Mouse (Mus musculus) MEL (cell line): ENCODE results near the gene Slc19a1. TPM values are rescaled to one million over a fixed set of nuclear protein-coding genes. Genes with fewer than 3 reads are reported as not detected.
A peak's percentile ranks its signal among the peaks of the same experiment; 100 is the strongest.

ENCODE experiments used
- DNase-seq: peaks from one replicate; pipeline ENCODE4 v3.0.0; 2011; ENCODE audit warnings: low read depth, low spot score
- H3K27ac ChIP-seq: 2 replicates; pipeline ENCODE4 v1.5.1; 2012; ENCODE audit warnings: low read depth, mild to moderate bottlenecking, control low read depth, low read length, moderate library complexity; ENCODE audit not compliant: control insufficient read depth
- H3K27me3 ChIP-seq, 2 experiments: fragments of 150-350 bp in 1 of 2; sonication (generic) in 1 of 2; 2 replicates each; pipeline ENCODE4 v1.6.1; 2012; ENCODE audit warnings: low read length in 2 of 2, mild to moderate bottlenecking in 2 of 2, improper control_type of control experiment in 1 of 2, moderate library complexity in 1 of 2; ENCODE audit not compliant: insufficient read depth in 2 of 2, control insufficient read depth in 1 of 2
- H3K36me3 ChIP-seq, 2 experiments: 2 replicates each; pipeline ENCODE4 v1.6.1; 2012 to 2014; ENCODE audit warnings: low read length in 2 of 2, improper control_type of control experiment in 1 of 2, inconsistent platforms in 1 of 2, mild to moderate bottlenecking in 1 of 2; ENCODE audit not compliant: insufficient read depth in 2 of 2, control insufficient read depth in 1 of 2
- H3K4me1 ChIP-seq, 2 experiments: fragments of 150-350 bp in 1 of 2; sonication (generic) in 1 of 2; 2 replicates each; pipeline ENCODE4 v1.6.1; 2012; ENCODE audit warnings: low read length in 2 of 2, improper control_type of control experiment in 1 of 2, mild to moderate bottlenecking in 1 of 2; ENCODE audit not compliant: insufficient read depth in 2 of 2, control insufficient read depth in 1 of 2
- H3K4me3 ChIP-seq, 2 experiments: fragments of 150-350 bp in 1 of 2; sonication (generic) in 1 of 2; 2 replicates each; pipeline ENCODE4 v1.5.1; 2012; ENCODE audit warnings: low read depth in 2 of 2, low read length in 2 of 2, mild to moderate bottlenecking in 2 of 2, moderate library complexity in 2 of 2, control low read depth in 1 of 2, improper control_type of control experiment in 1 of 2; ENCODE audit not compliant: control insufficient read depth in 1 of 2, insufficient read depth in 1 of 2
- H3K79me2 ChIP-seq: 2 replicates; pipeline ENCODE4 v1.6.1; 2012; ENCODE audit warnings: mild to moderate bottlenecking, low read length, moderate library complexity; ENCODE audit not compliant: control insufficient read depth, poor library complexity, insufficient read depth
- H3K9ac ChIP-seq: 2 replicates; pipeline ENCODE4 v1.6.1; 2012; ENCODE audit warnings: low read depth, mild to moderate bottlenecking, control low read depth, low read length, moderate library complexity; ENCODE audit not compliant: control insufficient read depth, poor library complexity, severe bottlenecking
- H3K9me3 ChIP-seq: fragments of 150-350 bp; sonication (generic); replicated peaks from 2 replicates; pipeline ENCODE4 v1.6.1; 2012; ENCODE audit warnings: mild to moderate bottlenecking, low read length, improper control_type of control experiment, moderate library complexity; ENCODE audit not compliant: insufficient read depth
- BHLHE40 ChIP-seq: IDR thresholded peaks from 2 replicates; pipeline ENCODE4 v1.6.1; 2012; ENCODE audit warnings: low read depth, mild to moderate bottlenecking, inconsistent platforms, low read length, improper control_type of control experiment, borderline replicate concordance
- CHD2 ChIP-seq: IDR thresholded peaks from 2 replicates; pipeline ENCODE4 v1.6.1; 2011; ENCODE audit warnings: low read length, improper control_type of control experiment
- EP300 ChIP-seq, 2 experiments: IDR thresholded peaks; 2 replicates each; pipeline ENCODE4 v1.6.1; 2011; ENCODE audit warnings: improper control_type of control experiment in 2 of 2, low read length in 2 of 2, low read depth in 1 of 2, mild to moderate bottlenecking in 1 of 2
- ETS1 ChIP-seq: IDR thresholded peaks from 2 replicates; pipeline ENCODE4 v1.6.1; 2012; ENCODE audit warnings: low read depth, mild to moderate bottlenecking, inconsistent platforms, low read length, improper control_type of control experiment, moderate library complexity
- GATA1 ChIP-seq: IDR thresholded peaks from 2 replicates; pipeline ENCODE4 v1.6.1; 2011; ENCODE audit warnings: low read depth, low read length, improper control_type of control experiment
- HCFC1 ChIP-seq: IDR thresholded peaks from 2 replicates; pipeline ENCODE4 v1.6.1; 2012; ENCODE audit warnings: low read depth, mild to moderate bottlenecking, inconsistent platforms, low read length, improper control_type of control experiment, moderate library complexity
- JUND ChIP-seq: IDR thresholded peaks from 2 replicates; pipeline ENCODE4 v1.6.1; 2011; ENCODE audit warnings: low read depth, mild to moderate bottlenecking, improper control_type of control experiment, low read length
- KAT2A ChIP-seq: conservative IDR thresholded peaks from 2 replicates; pipeline ENCODE4 v1.6.1; 2012; ENCODE audit warnings: low read depth, low read length, improper control_type of control experiment, inconsistent platforms
- MAZ ChIP-seq: IDR thresholded peaks from 2 replicates; pipeline ENCODE4 v1.6.1; 2012; ENCODE audit warnings: low read depth, mild to moderate bottlenecking, inconsistent platforms, low read length, improper control_type of control experiment
- MXI1 ChIP-seq: IDR thresholded peaks from 2 replicates; pipeline ENCODE4 v1.6.1; 2011; ENCODE audit warnings: mild to moderate bottlenecking, low read depth, low read length, improper control_type of control experiment
- MYB ChIP-seq: IDR thresholded peaks from 2 replicates; pipeline ENCODE4 v1.6.1; 2011; ENCODE audit warnings: mild to moderate bottlenecking, low read depth, low read length, improper control_type of control experiment
- NRF1 ChIP-seq: IDR thresholded peaks from 2 replicates; pipeline ENCODE4 v1.6.1; 2014; ENCODE audit warnings: low read depth, mild to moderate bottlenecking, inconsistent platforms, low read length, improper control_type of control experiment, moderate library complexity; ENCODE audit not compliant: poor library complexity, insufficient read depth, severe bottlenecking
- POLR2A ChIP-seq, 2 experiments: IDR thresholded peaks; 2 replicates each; pipeline ENCODE4 v1.6.1; 2011 to 2012; ENCODE audit warnings: low read length in 2 of 2, mild to moderate bottlenecking in 2 of 2, control low read depth in 1 of 2, improper control_type of control experiment in 1 of 2, low read depth in 1 of 2, moderate library complexity in 1 of 2; ENCODE audit not compliant: control insufficient read depth in 1 of 2, insufficient read depth in 1 of 2, poor library complexity in 1 of 2
- RAD21 ChIP-seq: IDR thresholded peaks from 2 replicates; pipeline ENCODE4 v1.6.1; 2011; ENCODE audit warnings: mild to moderate bottlenecking, low read depth, low read length, improper control_type of control experiment
- SIN3A ChIP-seq: IDR thresholded peaks from 2 replicates; pipeline ENCODE4 v1.6.1; 2012; ENCODE audit warnings: low read length, improper control_type of control experiment, inconsistent platforms
- TCF12 ChIP-seq: IDR thresholded peaks from 2 replicates; pipeline ENCODE4 v1.6.1; 2014; ENCODE audit warnings: low read depth, mild to moderate bottlenecking, inconsistent platforms, low read length, improper control_type of control experiment, moderate library complexity
- UBTF ChIP-seq: IDR thresholded peaks from 2 replicates; pipeline ENCODE4 v1.6.1; 2012; ENCODE audit warnings: low read depth, mild to moderate bottlenecking, inconsistent platforms, low read length, improper control_type of control experiment, moderate library complexity, borderline replicate concordance; ENCODE audit not compliant: insufficient read depth
- USF1 ChIP-seq: IDR thresholded peaks from 2 replicates; pipeline ENCODE4 v1.6.1; 2014; ENCODE audit warnings: low read depth, mild to moderate bottlenecking, inconsistent platforms, low read length, improper control_type of control experiment, moderate library complexity
- ZKSCAN1 ChIP-seq: IDR thresholded peaks from 2 replicates; pipeline ENCODE4 v1.6.1; 2012; ENCODE audit warnings: low read depth, mild to moderate bottlenecking, inconsistent platforms, low read length, improper control_type of control experiment, moderate library complexity
- ZMIZ1 ChIP-seq: IDR thresholded peaks from 2 replicates; pipeline ENCODE4 v1.6.1; 2012; ENCODE audit warnings: low read depth, mild to moderate bottlenecking, inconsistent platforms, low read length, improper control_type of control experiment, moderate library complexity
- polyA plus RNA-seq, 2 experiments: library from polyadenylated mRNA; stranded (reverse) in 1 of 2; unstranded in 1 of 2; fragments of >175 nt in 1 of 2; fragments of >200 nt in 1 of 2; gene quantifications; 2 replicates each; pipeline versions ENCODE4 v1.2.1 to v1.2.4; 2012; ENCODE audit warnings: low replicate concordance in 2 of 2, low read depth in 1 of 2; ENCODE audit not compliant: insufficient read length in 2 of 2, insufficient read depth in 1 of 2, missing spikeins in 1 of 2
- total RNA-seq: library from RNA; depleted of rRNA; stranded (reverse); fragments of 300-350 nt; gene quantifications from 2 replicates; pipeline ENCODE4 v1.2.3, GENCODE M21; 2012

Gene Slc19a1
- total and polyA plus RNA-seq, 3 experiments = 65.3 to 86.4 TPM; not detected in 1

DNA sequence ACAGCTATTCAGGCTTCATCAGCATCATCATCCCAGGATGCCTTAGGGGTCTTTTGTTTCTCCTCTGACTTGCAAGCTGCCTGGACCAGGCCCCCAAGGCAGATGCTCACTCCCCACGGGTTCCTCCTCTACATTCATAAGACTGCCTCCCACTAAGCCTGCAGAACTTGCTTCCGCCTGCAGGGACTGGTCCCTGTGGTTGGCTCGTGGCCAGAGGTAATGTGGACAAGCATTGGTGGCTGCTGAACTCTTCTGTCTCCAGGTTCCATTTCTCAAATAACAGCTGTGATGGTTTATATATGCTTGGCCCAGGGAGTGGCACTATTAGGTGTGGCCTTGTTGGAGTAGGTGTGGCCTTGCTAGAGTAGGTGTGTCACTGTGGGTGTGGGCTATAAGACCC, 29.4 kb downstream of the Slc19a1 start:
- H3K4me3 ChIP-seq = no peak overlapping the region
- no peaks in the 10 kb centered on the region for H3K79me2 ChIP-seq
- no peak for DNase-seq
- H3K9ac ChIP-seq = no peak overlapping the region
- H3K4me1 ChIP-seq = peaks cover 4 to 12% of the 10 kb centered on the region in 2 experiments
- no peak for TF ChIP-seq ZMIZ1
- TF ChIP-seq MYB = no peak
- no peak for TF ChIP-seq TCF12
- TF ChIP-seq UBTF = no peak
- no peak for TF ChIP-seq ZKSCAN1
- peaks cover 0 to 9% of the 10 kb centered on the region in 2 experiments; a peak in 2 of 4 replicates for H3K36me3 ChIP-seq
- no peaks in the 10 kb centered on the region for H3K9me3 ChIP-seq
- H3K27me3 ChIP-seq = no peaks in the 10 kb centered on the region
- no peak overlapping the region for H3K27ac ChIP-seq

DNA sequence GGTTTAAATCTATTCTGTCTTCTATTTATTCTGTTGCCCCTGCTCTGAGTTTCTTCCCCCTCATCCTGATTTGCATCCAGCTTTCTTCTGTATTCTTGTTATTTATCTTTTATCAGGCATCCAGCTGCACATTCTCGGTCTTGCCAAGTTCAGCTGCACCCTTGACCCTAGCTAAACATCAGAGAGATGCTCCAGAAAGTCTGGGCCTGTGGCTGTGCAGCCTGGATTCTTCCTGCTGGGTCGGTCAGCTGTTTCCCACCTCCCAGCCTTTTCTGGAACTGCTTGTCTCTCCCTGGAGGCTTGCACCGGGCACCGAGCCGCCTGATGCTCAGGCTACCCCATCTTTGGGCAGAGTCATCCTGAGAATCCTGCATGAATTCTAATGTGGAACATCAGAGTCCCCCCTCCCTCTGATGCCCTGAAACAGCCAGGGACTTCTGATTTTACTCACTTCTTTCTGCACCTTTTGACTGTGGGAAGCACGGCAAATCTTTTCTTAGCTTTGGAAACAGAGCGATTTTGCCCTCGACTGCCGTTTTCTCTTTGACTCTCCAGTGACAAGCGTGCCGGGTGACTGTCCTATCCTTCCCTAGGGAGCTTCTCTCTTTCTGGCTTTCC, 30.5 kb downstream of the Slc19a1 start:
- no peak overlapping the region for H3K9ac ChIP-seq
- H3K9me3 ChIP-seq = no peaks in the 10 kb centered on the region
- no peak for DNase-seq
- no peaks in the 10 kb centered on the region for H3K79me2 ChIP-seq
- peaks cover 0 to 9% of the 10 kb centered on the region in 2 experiments; a peak in 2 of 4 replicates for H3K36me3 ChIP-seq
- TF ChIP-seq MAZ (no peak), EP300 (IDR thresholded peaks at IDR 0.05; ENCODE audit: low read depth in 1 of 2, low read length in 2 of 2) (no peak), BHLHE40 (no peak), NRF1 (no peak), JUND (no peak), ZMIZ1 (no peak), USF1 (no peak), ZKSCAN1 (no peak), ETS1 (no peak)
- H3K4me1 ChIP-seq = peaks cover 4 to 13% of the 10 kb centered on the region in 2 experiments
- no peak overlapping the region for H3K27ac ChIP-seq
- no peaks in the 10 kb centered on the region for H3K27me3 ChIP-seq
- no peak overlapping the region for H3K4me3 ChIP-seq

DNA sequence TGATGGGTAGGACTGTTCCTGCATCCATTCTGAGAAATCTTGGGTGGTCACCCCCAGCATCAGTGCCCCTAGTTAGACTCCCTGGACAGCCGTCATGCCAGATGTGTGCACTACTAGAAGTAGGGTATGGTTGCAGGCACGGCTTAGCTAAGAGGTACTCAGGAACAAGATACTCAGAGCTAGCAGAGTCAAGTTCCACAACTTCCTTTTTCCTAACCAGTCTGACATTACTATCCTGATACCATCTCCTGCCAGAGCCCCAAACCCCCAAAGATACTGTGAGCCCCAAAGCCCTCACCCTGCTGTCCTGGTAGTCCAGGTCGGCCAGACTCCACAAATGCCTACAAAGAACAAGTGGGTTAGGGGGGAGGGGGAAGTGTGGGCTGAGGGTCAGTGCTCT, 32.2 kb downstream of the Slc19a1 start:
- Histone ChIP-seq H3K36me3 (peaks cover 0 to 16% of the 10 kb centered on the region in 2 experiments; a peak in 2 of 4 replicates), H3K27ac (0 out of 2 replicates have a peak overlapping the region, but pooled peaks have one; percentile 3)
- DNase-seq = peak; percentile 76
- 0 out of 2 replicates have a peak, but pooled peaks have one; percentile 27 for TF ChIP-seq SIN3A
- no peak for TF ChIP-seq RAD21
- TF ChIP-seq JUND = no peak; the same call in 1 of the 2 replicates
- no peak for TF ChIP-seq POLR2A (IDR thresholded peaks at IDR 0.05; ENCODE audit: control insufficient read depth in 1 of 2, insufficient read depth in 1 of 2, low read depth in 1 of 2, low read length in 2 of 2, poor library complexity in 1 of 2)
- no peak for TF ChIP-seq KAT2A
- TF ChIP-seq ETS1 = 0 out of 2 replicates have a peak, but pooled peaks have one; percentile 9
- no peak for TF ChIP-seq HCFC1
- TF ChIP-seq MXI1 = no peak
- peak; percentile 30 to 61; a peak in 3 of 4 replicates for TF ChIP-seq EP300 (IDR thresholded peaks at IDR 0.05; ENCODE audit: low read depth in 1 of 2, low read length in 2 of 2)
- no peak for TF ChIP-seq CHD2
- TF ChIP-seq GATA1 = peak; percentile 43; the same call in 1 of the 2 replicates
- no peak for TF ChIP-seq MYB
- TF ChIP-seq, all 39 proteins: peak for 4
- H3K79me2 ChIP-seq = no peaks in the 10 kb centered on the region
- peaks cover 6 to 26% of the 10 kb centered on the region in 2 experiments for H3K4me1 ChIP-seq
- H3K9ac ChIP-seq = no peak overlapping the region
- H3K9me3 ChIP-seq = no peaks in the 10 kb centered on the region
- H3K4me3 ChIP-seq = no peak overlapping the region
- no peaks in the 10 kb centered on the region for H3K27me3 ChIP-seq
